Mouse (Mus musculus): ENCODE results near the gene Raph1. TPM values are rescaled to one million over a fixed set of nuclear protein-coding genes. Genes with fewer than 3 reads are reported as not detected.
A peak's percentile ranks its signal among the peaks of the same experiment; 100 is the strongest.

The Raph1 gene
- 17.0 and 17.9 TPM in 2 replicates for polyA plus RNA-seq (2015; fragmentation: Nextera tagmentation; extraction: Ambion mirVana)

DNA sequence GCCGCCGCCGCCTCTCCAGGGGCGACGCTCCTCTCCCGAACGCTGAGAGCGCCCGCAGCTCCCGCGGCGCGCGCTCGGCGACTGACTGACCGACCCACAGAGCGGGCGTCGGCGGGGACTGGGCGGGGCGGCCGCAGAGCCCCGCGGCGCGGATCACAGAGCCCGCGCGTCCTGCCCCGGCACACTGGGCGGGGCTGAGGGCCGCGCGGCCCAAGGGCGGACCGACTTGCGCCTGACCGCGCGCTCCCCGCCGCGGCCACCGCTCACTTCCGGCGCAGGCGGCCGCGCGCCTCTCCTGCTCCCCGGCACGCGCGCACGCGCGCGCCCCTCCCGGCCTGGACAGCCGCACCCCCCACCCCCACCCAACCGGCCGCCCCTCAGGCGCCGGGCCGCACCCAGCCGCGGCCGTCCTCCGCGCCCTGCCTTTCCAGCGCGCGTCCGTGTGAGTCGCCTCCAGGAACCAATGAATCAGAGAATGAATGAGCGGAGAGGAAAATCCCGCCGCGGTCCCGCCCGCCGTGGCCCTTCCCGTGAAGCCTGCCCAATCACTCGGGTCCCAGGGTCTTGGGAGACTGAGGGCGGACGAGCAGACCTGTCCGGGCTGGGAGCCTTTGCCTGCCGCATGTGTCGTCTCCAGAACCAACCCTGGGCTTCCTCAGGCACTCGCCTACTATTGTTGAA, at the start of gene Raph1:
Gene Raph1 (minus strand): TSS at position 474 of the 681 bp plus-strand sequence.
- H3K27ac ChIP-seq (ENCODE audit: low read depth, low read length), result peak within 1 kb of the TSS; percentile 96
- 0% methylated on average over 55 of the region's 92 CpGs for WGBS
- no peaks in the 10 kb centered on the region for H3K27me3 ChIP-seq (replicated peaks; ENCODE audit: control insufficient read depth, insufficient read depth, low read length)
- H3K4me1 ChIP-seq (replicated peaks; ENCODE audit: control insufficient read depth, insufficient read depth, low read length), result 0 out of 2 replicates have a peak, but pooled peaks cover 11% of the 10 kb centered on the region
- ATAC-seq, result peak; percentile 98
- H3K36me3 ChIP-seq (ENCODE audit: control insufficient read depth, insufficient read depth), result peaks cover 3% of the 10 kb centered on the region; the same call in 1 of the 2 replicates
- H3K9me3 ChIP-seq (ENCODE audit: control insufficient read depth), result no peaks in the 10 kb centered on the region
- TF ChIP-seq CTCF (IDR thresholded peaks at IDR 0.05; ENCODE audit: low read depth), result no peak
- peak within 1 kb of the TSS; percentile 96 for H3K4me3 ChIP-seq (ENCODE audit: low read depth, low read length)
- peak within 1 kb of the TSS; percentile 85 for H3K4me2 ChIP-seq (replicated peaks; ENCODE audit: low read depth)
- H3K9ac ChIP-seq (ENCODE audit: low read depth, low read length), result peak within 1 kb of the TSS; percentile 92

DNA sequence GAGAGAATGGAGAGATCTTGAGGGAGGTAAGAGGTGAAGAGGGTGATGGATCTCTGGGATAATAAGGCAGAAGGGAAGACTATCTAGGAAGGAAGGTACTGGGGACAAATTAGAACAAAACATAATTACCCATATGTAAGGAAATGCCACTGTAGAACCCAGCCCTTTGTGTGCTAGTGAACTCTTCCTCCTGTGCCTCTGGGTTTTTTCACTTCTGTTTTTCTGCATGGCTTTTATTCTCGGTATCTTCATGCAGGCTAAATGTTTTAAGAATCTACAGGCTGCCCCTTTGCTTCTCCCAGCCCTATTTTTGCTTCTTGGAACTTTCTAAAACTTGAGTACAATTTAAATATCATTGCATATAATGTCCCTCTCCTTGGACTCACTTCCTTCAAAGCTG, 48.8 kb upstream of the Raph1 start:
- Histone ChIP-seq H3K4me2 (replicated peaks; ENCODE audit: low read depth) (no peak overlapping the region), H3K9me3 (ENCODE audit: control insufficient read depth) (no peaks in the 10 kb centered on the region)
- 84% methylated on average over 1 of the region's 1 CpGs for WGBS

DNA sequence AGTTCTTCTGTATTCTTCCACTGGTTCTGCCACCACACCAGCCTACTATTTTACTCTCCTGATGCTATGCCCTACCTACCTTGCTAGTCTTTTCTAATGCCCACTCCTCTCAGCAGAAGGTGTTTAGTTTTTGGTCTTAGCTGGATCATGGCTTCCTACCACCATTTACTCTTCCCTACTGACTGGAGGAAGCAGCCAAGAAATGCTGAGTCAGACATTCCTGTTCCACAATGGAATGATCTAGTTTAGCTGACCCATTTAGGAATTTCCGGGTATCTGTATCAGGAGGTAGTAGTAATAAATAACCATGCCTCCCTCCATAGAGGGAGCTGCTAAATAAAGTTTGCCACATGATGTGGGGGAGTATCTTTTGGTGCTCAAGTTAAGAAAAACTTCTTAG, 48.0 kb upstream of the Raph1 start:
- H3K9ac ChIP-seq (ENCODE audit: low read depth, low read length), result no peak overlapping the region
- no peak for ATAC-seq
- H3K27me3 ChIP-seq (replicated peaks; ENCODE audit: control insufficient read depth, insufficient read depth, low read length), result no peaks in the 10 kb centered on the region
- no peaks in the 10 kb centered on the region for H3K4me1 ChIP-seq (replicated peaks; ENCODE audit: control insufficient read depth, insufficient read depth, low read length)
- WGBS, result 54% methylated on average over 1 of the region's 1 CpGs
- no peak overlapping the region for H3K4me3 ChIP-seq (ENCODE audit: low read depth, low read length)
- H3K9me3 ChIP-seq (ENCODE audit: control insufficient read depth), result no peaks in the 10 kb centered on the region
- no peak overlapping the region for H3K4me2 ChIP-seq (replicated peaks; ENCODE audit: low read depth)
- no peak for TF ChIP-seq CTCF (IDR thresholded peaks at IDR 0.05; ENCODE audit: low read depth)
- no peaks in the 10 kb centered on the region for H3K36me3 ChIP-seq (ENCODE audit: control insufficient read depth, insufficient read depth)
- H3K27ac ChIP-seq (ENCODE audit: low read depth, low read length), result no peak overlapping the region

More for the DNA sequence above, 48.8 kb upstream of the Raph1 start:
- no peaks in the 10 kb centered on the region for H3K36me3 ChIP-seq (ENCODE audit: control insufficient read depth, insufficient read depth)
- no peaks in the 10 kb centered on the region for H3K4me1 ChIP-seq (replicated peaks; ENCODE audit: control insufficient read depth, insufficient read depth, low read length)
- no peak overlapping the region for H3K27ac ChIP-seq (ENCODE audit: low read depth, low read length)
- no peak for ATAC-seq
- H3K27me3 ChIP-seq (replicated peaks; ENCODE audit: control insufficient read depth, insufficient read depth, low read length), result no peaks in the 10 kb centered on the region
- no peak overlapping the region for H3K9ac ChIP-seq (ENCODE audit: low read depth, low read length)
- no peak for TF ChIP-seq CTCF (IDR thresholded peaks at IDR 0.05; ENCODE audit: low read depth)
- no peak overlapping the region for H3K4me3 ChIP-seq (ENCODE audit: low read depth, low read length)

DNA sequence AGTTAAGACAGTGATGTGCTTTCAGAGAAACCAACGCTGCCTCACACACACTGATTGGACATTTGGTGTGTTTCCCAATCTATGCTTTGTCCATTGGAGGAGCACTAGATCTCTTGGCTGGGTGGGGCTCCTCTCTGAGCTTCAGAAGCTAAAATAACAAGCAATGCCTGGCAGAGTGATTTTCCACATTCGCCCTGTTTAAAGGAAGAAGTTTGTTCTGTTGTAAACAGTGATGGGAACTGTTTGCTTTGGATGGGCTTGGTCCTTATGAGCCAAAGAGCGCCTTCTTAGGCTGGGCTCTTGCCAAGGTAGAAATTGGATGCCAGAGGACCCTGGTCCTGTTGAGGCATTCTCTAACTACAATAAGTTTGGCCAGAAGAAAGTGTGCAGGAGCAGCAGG, 45.1 kb upstream of the Raph1 start:
- TF ChIP-seq CTCF (IDR thresholded peaks at IDR 0.05; ENCODE audit: low read depth), result no peak
- 62% methylated on average over 3 of the region's 3 CpGs for WGBS

DNA sequence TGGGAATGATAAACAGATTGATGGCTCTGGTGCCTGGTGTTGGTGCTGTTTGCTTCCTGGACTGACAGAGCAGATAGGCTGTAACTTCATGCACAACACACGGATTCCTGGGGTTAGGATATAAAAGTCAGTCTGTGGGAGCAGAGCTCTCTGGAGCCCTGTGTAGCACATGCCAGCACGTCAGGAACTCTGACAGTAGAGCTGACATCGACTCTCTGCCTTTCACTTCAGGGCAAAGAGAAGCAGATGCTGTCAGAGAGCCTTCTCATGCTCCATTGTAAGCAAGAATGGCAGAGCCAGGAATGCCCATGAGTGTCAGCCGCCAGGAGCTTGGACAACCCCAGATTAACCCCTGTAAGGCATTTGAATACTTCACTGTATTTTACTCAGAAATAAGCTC, 43.7 kb upstream of the Raph1 start:
- no peaks in the 10 kb centered on the region for H3K36me3 ChIP-seq (ENCODE audit: control insufficient read depth, insufficient read depth)
- no peak for ATAC-seq
- 81% methylated on average over 4 of the region's 4 CpGs for WGBS

More for the DNA sequence above, 45.1 kb upstream of the Raph1 start:
- H3K27ac ChIP-seq (ENCODE audit: low read depth, low read length), result no peak overlapping the region
- no peaks in the 10 kb centered on the region for H3K4me1 ChIP-seq (replicated peaks; ENCODE audit: control insufficient read depth, insufficient read depth, low read length)
- no peaks in the 10 kb centered on the region for H3K9me3 ChIP-seq (ENCODE audit: control insufficient read depth)
- H3K27me3 ChIP-seq (replicated peaks; ENCODE audit: control insufficient read depth, insufficient read depth, low read length), result no peaks in the 10 kb centered on the region
- no peak overlapping the region for H3K4me3 ChIP-seq (ENCODE audit: low read depth, low read length)
- no peak overlapping the region for H3K9ac ChIP-seq (ENCODE audit: low read depth, low read length)
- no peak overlapping the region for H3K4me2 ChIP-seq (replicated peaks; ENCODE audit: low read depth)
- H3K36me3 ChIP-seq (ENCODE audit: control insufficient read depth, insufficient read depth), result no peaks in the 10 kb centered on the region
- no peak for ATAC-seq

DNA sequence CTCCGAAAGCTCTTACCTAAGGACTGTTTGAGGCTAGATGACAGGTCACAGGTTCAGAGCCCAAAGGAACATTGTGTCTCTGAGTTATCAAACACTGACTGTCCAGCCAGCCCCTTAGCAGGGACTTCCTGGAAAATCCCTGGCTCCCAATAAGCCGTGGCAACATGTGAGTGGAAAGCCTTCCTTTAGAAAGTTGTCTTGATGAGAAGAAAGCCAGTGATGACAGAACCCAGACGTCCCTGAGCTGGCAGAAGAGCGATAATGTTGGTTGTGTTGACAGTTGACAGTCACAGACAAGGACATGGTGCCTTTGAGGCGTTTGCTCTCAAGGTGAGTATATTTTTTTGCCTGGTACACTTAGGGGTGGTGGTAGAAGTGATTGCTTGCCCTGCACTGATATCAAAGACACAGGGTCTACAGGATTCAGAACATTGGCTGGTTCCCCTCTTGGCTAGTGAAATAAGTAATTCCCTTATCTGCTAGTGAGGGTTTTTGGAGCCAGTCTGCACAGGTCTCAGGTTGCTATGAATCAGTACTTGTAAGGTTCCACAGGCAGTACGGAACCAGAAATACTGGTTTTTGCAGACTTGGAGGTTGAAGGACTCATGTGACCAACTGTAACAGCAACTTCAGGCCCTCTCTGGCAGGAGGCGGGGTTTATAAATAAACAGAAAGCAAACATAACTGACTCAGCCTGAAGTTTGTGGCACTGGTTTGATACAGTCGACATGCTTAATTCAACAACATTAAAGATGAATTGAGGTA, 42.3 kb upstream of the Raph1 start:
- H3K27me3 ChIP-seq (replicated peaks; ENCODE audit: control insufficient read depth, insufficient read depth, low read length), result no peaks in the 10 kb centered on the region
- TF ChIP-seq CTCF (IDR thresholded peaks at IDR 0.05; ENCODE audit: low read depth), result no peak
- peak; percentile 93 for ATAC-seq
- H3K36me3 ChIP-seq (ENCODE audit: control insufficient read depth, insufficient read depth), result no peaks in the 10 kb centered on the region
- no peaks in the 10 kb centered on the region for H3K4me1 ChIP-seq (replicated peaks; ENCODE audit: control insufficient read depth, insufficient read depth, low read length)
- H3K9me3 ChIP-seq (ENCODE audit: control insufficient read depth), result no peaks in the 10 kb centered on the region
- no peak overlapping the region for H3K4me2 ChIP-seq (replicated peaks; ENCODE audit: low read depth)
- no peak overlapping the region for H3K4me3 ChIP-seq (ENCODE audit: low read depth, low read length)
- WGBS, result 40% methylated on average over 8 of the region's 8 CpGs
- H3K27ac ChIP-seq (ENCODE audit: low read depth, low read length), result peak overlapping the region; percentile 50
- no peak overlapping the region for H3K9ac ChIP-seq (ENCODE audit: low read depth, low read length)

More for the DNA sequence above, 43.7 kb upstream of the Raph1 start:
- Histone ChIP-seq H3K27ac (ENCODE audit: low read depth, low read length) (no peak overlapping the region), H3K27me3 (replicated peaks; ENCODE audit: control insufficient read depth, insufficient read depth, low read length) (no peaks in the 10 kb centered on the region), H3K4me3 (ENCODE audit: low read depth, low read length) (no peak overlapping the region), H3K4me1 (replicated peaks; ENCODE audit: control insufficient read depth, insufficient read depth, low read length) (no peaks in the 10 kb centered on the region), H3K9ac (ENCODE audit: low read depth, low read length) (no peak overlapping the region), H3K9me3 (ENCODE audit: control insufficient read depth) (no peaks in the 10 kb centered on the region), H3K4me2 (replicated peaks; ENCODE audit: low read depth) (no peak overlapping the region)
- TF ChIP-seq CTCF (IDR thresholded peaks at IDR 0.05; ENCODE audit: low read depth), result no peak
